Mouse (Mus musculus): ENCODE data around the gene Ankrd66. TPM values are rescaled to one million over a fixed set of nuclear protein-coding genes. Genes with fewer than 3 reads are reported as not detected.
"Not testable (repeated sequence)": the region's sequence is repeated elsewhere in the genome, so short reads cannot be mapped to it uniquely, and the experiment has no call there.

Ankrd66 gene
- polyA plus RNA-seq, 1 experiment from 2014 or later: 0.23 TPM

DNA sequence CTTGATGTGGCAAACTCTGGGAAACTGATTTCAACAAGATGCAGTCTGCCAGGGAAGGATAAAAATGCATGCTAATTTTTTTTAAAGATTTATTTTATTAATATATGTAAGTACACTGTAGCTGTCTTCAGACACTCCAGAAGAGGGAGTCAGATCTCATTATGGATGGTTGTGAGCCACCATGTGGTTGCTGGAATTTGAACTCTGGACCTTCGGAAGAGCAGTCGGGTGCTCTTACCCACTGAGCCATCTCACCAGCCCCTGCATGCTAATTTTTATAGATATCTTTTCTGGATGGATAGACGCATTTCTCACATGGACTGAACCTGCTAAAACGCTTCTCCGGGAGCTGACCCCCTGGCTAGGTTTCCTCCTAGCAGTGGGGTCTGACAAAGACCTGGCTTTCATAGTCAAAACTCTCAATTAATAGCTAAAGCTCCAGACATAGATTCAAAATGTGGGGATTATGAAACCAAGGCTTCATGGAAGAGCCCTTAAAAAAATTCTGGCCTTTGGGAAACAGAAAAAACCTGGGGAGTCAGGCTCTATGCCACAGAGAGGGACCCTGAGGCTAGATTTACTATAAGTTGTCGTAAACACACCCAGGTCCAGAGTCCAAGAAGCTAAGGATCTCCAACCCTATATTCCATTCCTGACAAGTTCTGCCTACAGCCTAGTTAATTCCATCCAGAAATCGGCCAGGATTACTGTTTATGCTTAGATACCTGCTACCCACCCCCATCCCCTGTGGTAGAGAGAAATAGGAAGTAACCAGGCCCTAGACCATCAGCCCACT is 20.0 kb upstream of the Ankrd66 start:
- 91% methylated on average over 7 of the region's 7 CpGs for WGBS
- DNase-seq (ENCODE audit: low spot score): no peak

DNA sequence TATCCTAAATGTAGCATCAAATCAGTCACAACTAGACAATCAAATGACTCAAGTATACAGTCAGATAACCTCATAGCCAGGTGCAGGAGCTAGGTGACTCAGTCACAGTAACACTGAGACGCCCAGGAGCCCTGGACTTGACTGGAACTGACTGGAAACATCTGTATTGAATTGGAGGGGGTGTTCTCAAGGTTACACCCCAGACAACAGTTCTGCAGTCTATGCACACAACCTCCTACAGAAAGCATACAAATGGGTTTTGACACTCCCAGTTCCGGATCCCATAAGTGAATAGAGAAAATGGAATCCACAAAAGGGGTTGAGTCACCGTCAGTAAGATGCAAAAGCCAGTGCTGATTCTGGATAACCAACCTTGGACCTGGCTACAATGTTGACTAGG is 15.2 kb upstream of the Ankrd66 start:
- Histone ChIP-seq H3K27ac (replicated peaks) (no peak overlapping the region), H3K4me3 (no peak overlapping the region), H3K27me3 (ENCODE audit: low read depth, poor library complexity, severe bottlenecking) (no peaks in the 10 kb centered on the region), H3K36me3 (no peaks in the 10 kb centered on the region), H3K4me1 (peaks cover 14% of the 10 kb centered on the region), H3K9me3 (replicated peaks) (no peaks in the 10 kb centered on the region)
- DNase-seq (ENCODE audit: low spot score): no peak
- WGBS: 87% methylated on average over 3 of the region's 3 CpGs

More for the DNA sequence above, 20.0 kb upstream of the Ankrd66 start:
- no peaks in the 10 kb centered on the region for H3K9me3 ChIP-seq (replicated peaks)
- H3K27me3 ChIP-seq (ENCODE audit: low read depth, poor library complexity, severe bottlenecking): no peaks in the 10 kb centered on the region
- H3K4me1 ChIP-seq: peaks cover 14% of the 10 kb centered on the region
- no peaks in the 10 kb centered on the region for H3K36me3 ChIP-seq
- no peak overlapping the region for H3K4me3 ChIP-seq
- no peak overlapping the region for H3K27ac ChIP-seq (replicated peaks)

DNA sequence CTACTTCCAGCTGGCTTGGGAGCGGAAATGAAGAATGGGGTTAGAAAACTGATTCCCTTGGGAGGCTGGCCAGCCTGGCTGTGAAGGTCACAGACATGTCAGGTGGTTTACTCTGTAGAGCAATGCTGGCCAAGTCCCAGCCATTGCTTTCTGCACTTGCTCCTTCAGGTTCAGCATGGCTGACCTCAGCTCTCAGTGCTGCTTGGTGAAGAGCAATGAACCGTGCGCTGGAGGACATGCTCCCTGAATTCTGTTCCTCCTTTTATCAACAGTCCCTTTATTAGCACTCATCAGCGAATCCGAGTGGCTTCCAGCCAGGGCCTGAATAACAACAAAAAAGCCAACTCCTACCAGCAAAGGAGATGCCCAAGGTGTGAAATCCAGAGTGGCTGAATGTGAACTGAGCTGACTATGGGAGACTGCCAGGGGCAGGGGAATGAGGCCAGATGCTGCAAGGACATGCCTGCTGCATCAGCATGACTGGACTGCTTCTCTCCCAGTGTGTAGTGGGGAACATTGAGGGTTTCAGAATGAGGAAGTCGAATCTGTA is 14.2 kb upstream of the Ankrd66 start:
- Histone ChIP-seq H3K9me3 (replicated peaks) (no peaks in the 10 kb centered on the region), H3K27me3 (ENCODE audit: low read depth, poor library complexity, severe bottlenecking) (no peaks in the 10 kb centered on the region)
- peak; percentile 39 for DNase-seq (ENCODE audit: low spot score)

DNA sequence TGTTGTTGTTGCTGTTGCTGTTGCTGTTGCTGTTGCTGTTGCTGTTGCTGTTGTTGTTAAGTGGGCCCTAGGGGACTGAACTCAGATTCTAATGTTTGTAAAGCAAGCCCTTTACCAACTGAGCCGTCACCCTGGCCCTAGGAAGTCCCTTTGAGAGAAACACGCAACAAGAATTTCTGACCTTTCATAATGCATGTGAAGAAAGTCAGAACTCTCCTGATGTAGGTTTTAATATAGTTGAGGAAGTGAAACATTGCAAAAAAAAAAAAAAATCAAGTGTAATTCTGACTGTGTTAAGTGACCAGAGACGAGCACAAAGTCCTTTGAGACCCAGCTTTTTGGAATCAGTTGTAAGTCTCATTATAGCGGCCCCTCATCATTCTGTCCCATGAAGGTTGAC is 13.7 kb upstream of the Ankrd66 start:
- H3K4me1 ChIP-seq: peaks cover 15% of the 10 kb centered on the region
- H3K36me3 ChIP-seq: no peaks in the 10 kb centered on the region
- H3K27ac ChIP-seq (replicated peaks): no peak overlapping the region
- DNase-seq (ENCODE audit: low spot score): no peak
- WGBS: 86% methylated on average over 4 of the region's 4 CpGs
- no peaks in the 10 kb centered on the region for H3K9me3 ChIP-seq (replicated peaks)
- no peak overlapping the region for H3K4me3 ChIP-seq
- H3K27me3 ChIP-seq (ENCODE audit: low read depth, poor library complexity, severe bottlenecking): no peaks in the 10 kb centered on the region

More for the DNA sequence above, 14.2 kb upstream of the Ankrd66 start:
- Histone ChIP-seq H3K4me3 (no peak overlapping the region), H3K27ac (replicated peaks) (peak overlapping the region; percentile 14; the same call in 1 of the 2 replicates), H3K4me1 (peaks cover 14% of the 10 kb centered on the region), H3K36me3 (no peaks in the 10 kb centered on the region)
- 35% methylated on average over 6 of the region's 6 CpGs for WGBS

- H3K36me3 ChIP-seq: no peaks in the 10 kb centered on the region
- H3K27ac ChIP-seq (replicated peaks): no peak overlapping the region
- no peak for DNase-seq (ENCODE audit: low spot score)
- H3K4me1 ChIP-seq: peaks cover 30% of the 10 kb centered on the region
- no peaks in the 10 kb centered on the region for H3K9me3 ChIP-seq (replicated peaks)
- WGBS: 84% methylated on average over 12 of the region's 12 CpGs
- no peak overlapping the region for H3K4me3 ChIP-seq
- H3K27me3 ChIP-seq (ENCODE audit: low read depth, poor library complexity, severe bottlenecking): no peaks in the 10 kb centered on the region
These were observed 11.3 kb upstream of the Ankrd66 start for GRCm38 (mm10) chr17:43554516-43555403.

- peak overlapping the region; percentile 55 for H3K27ac ChIP-seq (replicated peaks)
These were observed 7.7 kb upstream of the Ankrd66 start for GRCm38 (mm10) chr17:43551122-43551630.

GRCm38 (mm10) chr17:43544040-43544439 is 601 bp upstream of the Ankrd66 start:
- Histone ChIP-seq H3K27ac (replicated peaks) (no peak overlapping the region), H3K36me3 (no peaks in the 10 kb centered on the region), H3K4me3 (no peak overlapping the region), H3K27me3 (ENCODE audit: low read depth, poor library complexity, severe bottlenecking) (no peaks in the 10 kb centered on the region), H3K4me1 (peaks cover 8% of the 10 kb centered on the region), H3K9me3 (replicated peaks) (no peaks in the 10 kb centered on the region)
- WGBS: 85% methylated on average over 4 of the region's 4 CpGs
- no peak for DNase-seq (ENCODE audit: low spot score)

More at GRCm38 (mm10) chr17:43551122-43551630, 7.7 kb upstream of the Ankrd66 start:
- peak; percentile 43 for DNase-seq (ENCODE audit: low spot score)
- Histone ChIP-seq H3K9me3 (replicated peaks) (no peaks in the 10 kb centered on the region), H3K36me3 (no peaks in the 10 kb centered on the region), H3K27me3 (ENCODE audit: low read depth, poor library complexity, severe bottlenecking) (no peaks in the 10 kb centered on the region), H3K4me1 (peaks cover 23% of the 10 kb centered on the region), H3K4me3 (no peak overlapping the region)
- WGBS: 20% methylated on average over 3 of the region's 3 CpGs

- Histone ChIP-seq H3K27me3 (ENCODE audit: low read depth, poor library complexity, severe bottlenecking) (peaks cover 10% of the 10 kb centered on the region), H3K27ac (replicated peaks) (no peak overlapping the region), H3K36me3 (no peaks in the 10 kb centered on the region), H3K9me3 (replicated peaks) (no peaks in the 10 kb centered on the region), H3K4me1 (peaks cover 14% of the 10 kb centered on the region), H3K4me3 (no peak overlapping the region)
- no peak for DNase-seq (ENCODE audit: low spot score)
- 89% methylated on average over 3 of the region's 3 CpGs for WGBS
These were observed 4.7 kb downstream of the Ankrd66 start for GRCm38 (mm10) chr17:43538767-43539166.

GRCm38 (mm10) chr17:43536841-43537240 is 6.6 kb downstream of the Ankrd66 start:
- H3K36me3 ChIP-seq; H3K27ac ChIP-seq (replicated peaks); H3K4me3 ChIP-seq; DNase-seq (ENCODE audit: low spot score); H3K9me3 ChIP-seq (replicated peaks): not testable (repeated sequence)
- Histone ChIP-seq H3K4me1 (peaks cover 15% of the 10 kb centered on the region), H3K27me3 (ENCODE audit: low read depth, poor library complexity, severe bottlenecking) (peaks cover 10% of the 10 kb centered on the region)
- 93% methylated on average over 6 of the region's 6 CpGs for WGBS

DNA sequence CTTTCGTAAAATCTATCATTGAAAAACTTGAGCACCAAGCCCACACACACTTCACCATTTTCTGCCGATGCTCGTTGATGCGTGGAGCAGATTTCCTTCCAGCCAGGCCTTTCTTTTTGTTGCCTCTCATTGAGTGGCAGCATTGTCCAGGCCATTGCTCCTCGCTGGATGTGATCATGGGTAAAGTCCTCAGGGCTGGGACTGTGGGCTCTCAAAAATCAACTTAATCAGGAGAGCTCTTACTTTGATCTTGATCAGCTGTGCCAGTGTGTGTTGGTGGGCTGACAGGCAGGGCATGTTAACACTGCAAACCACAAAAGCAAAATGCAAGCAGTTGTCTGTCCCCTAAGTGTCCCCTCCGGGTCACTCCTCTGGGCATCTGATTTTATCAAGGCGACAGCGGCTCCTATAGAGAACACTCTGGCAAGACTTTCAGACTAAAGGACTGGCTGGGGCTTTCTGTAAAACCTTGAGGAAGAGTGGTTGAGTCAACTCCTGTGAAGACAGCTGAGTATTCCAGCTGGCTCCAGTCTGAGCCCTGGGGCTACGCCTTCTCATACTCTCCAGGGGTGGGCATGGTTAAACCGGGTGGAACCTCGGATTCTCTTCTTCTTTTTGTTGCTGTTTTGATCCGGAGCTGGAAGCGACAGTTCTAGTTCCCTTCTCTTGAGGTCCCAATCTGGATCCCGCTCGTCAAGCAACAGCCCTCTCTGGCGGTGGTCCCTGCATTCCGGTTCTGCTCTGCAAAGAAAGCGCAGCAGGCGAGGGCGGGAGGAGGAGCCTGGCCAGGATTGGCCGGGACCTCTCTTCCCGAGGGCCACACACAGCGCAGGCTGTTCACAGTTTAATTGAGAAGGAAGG is 8.8 kb downstream of the Ankrd66 start:
- peak; percentile 79 for DNase-seq (ENCODE audit: low spot score)
- peaks cover 10% of the 10 kb centered on the region for H3K27me3 ChIP-seq (ENCODE audit: low read depth, poor library complexity, severe bottlenecking)
- no peaks in the 10 kb centered on the region for H3K9me3 ChIP-seq (replicated peaks)
- peak overlapping the region; percentile 72 for H3K27ac ChIP-seq (replicated peaks)
- peaks cover 15% of the 10 kb centered on the region for H3K4me1 ChIP-seq
- WGBS: 11% methylated on average over 23 of the region's 23 CpGs
- no peaks in the 10 kb centered on the region for H3K36me3 ChIP-seq
- H3K4me3 ChIP-seq: peak overlapping the region; percentile 42

- Histone ChIP-seq H3K4me1 (peaks cover 15% of the 10 kb centered on the region), H3K4me3 (no peak overlapping the region), H3K27ac (replicated peaks) (no peak overlapping the region), H3K9me3 (replicated peaks) (no peaks in the 10 kb centered on the region), H3K27me3 (ENCODE audit: low read depth, poor library complexity, severe bottlenecking) (peaks cover 9% of the 10 kb centered on the region), H3K36me3 (no peaks in the 10 kb centered on the region)
- DNase-seq (ENCODE audit: low spot score): no peak
- 94% methylated on average over 4 of the region's 4 CpGs for WGBS
These were observed 12.2 kb downstream of the Ankrd66 start for GRCm38 (mm10) chr17:43531192-43531591.

- peaks cover 2% of the 10 kb centered on the region; the same call in 1 of the 2 replicates for H3K27me3 ChIP-seq (ENCODE audit: low read depth, poor library complexity, severe bottlenecking)
- H3K4me3 ChIP-seq: no peak overlapping the region
- peaks cover 15% of the 10 kb centered on the region for H3K4me1 ChIP-seq
- WGBS: 92% methylated on average over 2 of the region's 2 CpGs
- H3K36me3 ChIP-seq: no peaks in the 10 kb centered on the region
- DNase-seq (ENCODE audit: low spot score): no peak
- no peaks in the 10 kb centered on the region for H3K9me3 ChIP-seq (replicated peaks)
- no peak overlapping the region for H3K27ac ChIP-seq (replicated peaks)
These were observed 12.9 kb downstream of the Ankrd66 start for GRCm38 (mm10) chr17:43530507-43530906.
